Mouse (Mus musculus) hindbrain, embryonic 12.5 days (tissue): ENCODE measurements around the gene Lpin2. TPM values are rescaled to one million over a fixed set of nuclear protein-coding genes. Genes with fewer than 3 reads are reported as not detected.

Source experiments
- ATAC-seq: fragments of 200-750 bp; cut with Nextera tagmentation; 2 replicates; pipeline ENCODE4 v1.8.0; 2017; ENCODE audit warnings: moderate TSS enrichment; ENCODE audit not compliant: low FRiP score
- H3K27ac ChIP-seq: fragments of 300-500 bp; sonication (generic); 2 replicates; pipeline ENCODE4 v1.5.1; 2016; ENCODE audit warnings: mild to moderate bottlenecking
- H3K27me3 ChIP-seq: fragments of 300-500 bp; sonication (generic); 2 replicates; pipeline ENCODE4 v1.6.1; 2016; ENCODE audit warnings: mild to moderate bottlenecking
- H3K36me3 ChIP-seq: fragments of 300-500 bp; sonication (generic); 2 replicates; pipeline ENCODE4 v1.6.1; 2016; ENCODE audit warnings: mild to moderate bottlenecking
- H3K4me1 ChIP-seq: fragments of 300-500 bp; sonication (generic); 2 replicates; pipeline ENCODE4 v1.6.1; 2016
- H3K4me2 ChIP-seq: fragments of 300-500 bp; sonication (generic); replicated peaks from 2 replicates; pipeline ENCODE4 v1.6.1; 2016; ENCODE audit warnings: mild to moderate bottlenecking
- H3K4me3 ChIP-seq: fragments of 300-500 bp; sonication (generic); 2 replicates; pipeline ENCODE4 v1.5.1; 2016; ENCODE audit warnings: mild to moderate bottlenecking
- H3K9ac ChIP-seq: fragments of 300-500 bp; sonication (generic); 2 replicates; pipeline ENCODE4 v1.6.1; 2016; ENCODE audit warnings: mild to moderate bottlenecking, moderate library complexity
- H3K9me3 ChIP-seq: fragments of 300-500 bp; sonication (generic); replicated peaks from 2 replicates; pipeline ENCODE4 v1.6.1; 2016; ENCODE audit warnings: mild to moderate bottlenecking
- WGBS: fragments of 180-500 bp; shearing (Covaris S2); methylation state at CpG from one replicate; pipeline ENCODE4 v1.1.7; 2016; 5-methylcytosine and 5-hydroxymethylcytosine counted together
- polyA plus RNA-seq: library from polyadenylated mRNA; unstranded; fragments of >200 nt; fragmentation: Nextera tagmentation; extraction: Ambion mirVana; gene quantifications from 2 replicates; pipeline ENCODE4 v1.2.1, GENCODE M21; 2016

Gene Lpin2
- 42.8 and 43.1 TPM in 2 replicates for polyA plus RNA-seq

DNA sequence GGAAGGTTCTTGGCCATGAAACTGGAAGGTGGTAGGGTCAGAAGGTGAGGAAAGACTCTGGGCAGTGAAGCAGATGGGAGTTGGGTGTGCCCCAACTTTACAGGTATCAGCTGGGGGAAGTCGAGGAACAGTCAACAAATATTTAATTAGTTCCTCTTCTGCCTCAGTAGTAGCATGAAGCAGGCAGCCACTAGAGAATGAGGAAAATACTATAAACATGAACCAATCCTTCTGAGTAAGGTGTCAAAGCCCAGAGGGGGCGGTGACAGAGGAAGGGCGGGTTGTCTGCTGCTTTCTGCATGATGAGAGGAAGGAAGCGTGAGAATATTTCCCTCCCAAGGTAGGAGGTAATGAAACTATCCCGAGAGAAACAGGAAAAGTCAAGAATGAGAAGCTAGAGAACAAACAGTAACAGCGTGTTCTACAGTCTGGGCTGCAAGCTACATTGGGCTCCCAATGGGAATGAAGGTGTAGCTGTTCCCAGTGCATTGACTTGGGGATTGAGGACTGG lies at the start of gene Lpin2:
TSS of gene Lpin2 (plus strand) at position 350 of the 511 bp plus-strand sequence.
- Histone ChIP-seq H3K9me3 (no peaks in the 10 kb centered on the region), H3K36me3 (no peaks in the 10 kb centered on the region), H3K27ac (peak within 1 kb of the TSS; percentile 92), H3K4me2 (peak within 1 kb of the TSS; percentile 75), H3K4me1 (peaks cover 23% of the 10 kb centered on the region), H3K4me3 (peak within 1 kb of the TSS; percentile 93), H3K27me3 (0 out of 2 replicates have a peak, but pooled peaks cover 3% of the 10 kb centered on the region), H3K9ac (peak within 1 kb of the TSS; percentile 93)
- WGBS, result 20% methylated on average over 6 of the region's 6 CpGs
- ATAC-seq, result no peak

DNA sequence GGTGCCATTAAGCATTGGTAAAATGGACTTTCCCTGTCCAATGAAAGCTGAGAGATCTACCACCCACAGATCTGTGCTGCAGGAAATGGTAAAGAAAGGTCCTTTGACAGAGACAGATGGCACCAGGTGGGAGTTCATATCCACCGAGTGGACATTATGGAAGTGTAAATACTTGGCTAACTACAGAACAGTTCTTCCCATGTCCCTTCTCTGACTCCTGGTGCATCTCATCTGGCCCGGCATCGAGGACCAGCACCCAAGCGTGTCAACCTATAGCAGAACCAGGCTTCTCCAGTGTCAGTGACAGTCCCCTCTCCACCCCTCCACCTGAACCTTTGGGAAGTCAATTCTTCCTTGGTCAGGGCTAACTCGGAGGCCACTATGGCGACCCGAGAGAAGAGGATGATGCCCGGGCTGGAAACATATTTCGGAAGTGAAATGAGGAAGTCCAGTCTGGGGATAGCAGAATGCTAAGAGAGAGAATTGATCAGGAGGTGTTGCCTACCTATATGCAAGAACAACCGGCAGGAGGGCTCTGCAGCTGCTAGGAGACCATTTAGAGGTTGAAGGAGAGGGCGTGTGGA lies 49.4 kb upstream of the Lpin2 start:
- WGBS, result 92% methylated on average over 11 of the region's 11 CpGs
- H3K27ac ChIP-seq, result no peak overlapping the region

GRCm38 (mm10) chr17:71134441-71134955 lies 47.9 kb upstream of the Lpin2 start:
- no peak overlapping the region for H3K4me2 ChIP-seq
- no peaks in the 10 kb centered on the region for H3K9me3 ChIP-seq
- no peak for ATAC-seq
- no peak overlapping the region for H3K27ac ChIP-seq
- H3K4me3 ChIP-seq, result no peak overlapping the region
- no peaks in the 10 kb centered on the region for H3K36me3 ChIP-seq
- H3K9ac ChIP-seq, result no peak overlapping the region
- 96% methylated on average over 3 of the region's 3 CpGs for WGBS
- H3K4me1 ChIP-seq, result peaks cover 6% of the 10 kb centered on the region
- H3K27me3 ChIP-seq, result no peaks in the 10 kb centered on the region

More for the DNA sequence above, 49.4 kb upstream of the Lpin2 start:
- ATAC-seq, result no peak
- no peak overlapping the region for H3K4me2 ChIP-seq
- H3K4me1 ChIP-seq, result peaks cover 9% of the 10 kb centered on the region
- no peaks in the 10 kb centered on the region for H3K27me3 ChIP-seq
- no peak overlapping the region for H3K4me3 ChIP-seq
- no peaks in the 10 kb centered on the region for H3K36me3 ChIP-seq
- H3K9me3 ChIP-seq, result no peaks in the 10 kb centered on the region
- no peak overlapping the region for H3K9ac ChIP-seq

- H3K4me3 ChIP-seq, result no peak overlapping the region
- no peaks in the 10 kb centered on the region for H3K9me3 ChIP-seq
- H3K4me1 ChIP-seq, result peaks cover under 1% of the 10 kb centered on the region; the same call in 1 of the 2 replicates
- H3K36me3 ChIP-seq, result no peaks in the 10 kb centered on the region
- WGBS, result 74% methylated on average over 5 of the region's 5 CpGs
- ATAC-seq, result no peak
- H3K4me2 ChIP-seq, result no peak overlapping the region
- H3K9ac ChIP-seq, result no peak overlapping the region
- no peak overlapping the region for H3K27ac ChIP-seq
- no peaks in the 10 kb centered on the region for H3K27me3 ChIP-seq
Measured at GRCm38 (mm10) chr17:71135108-71135507, 47.3 kb upstream of the Lpin2 start.

DNA sequence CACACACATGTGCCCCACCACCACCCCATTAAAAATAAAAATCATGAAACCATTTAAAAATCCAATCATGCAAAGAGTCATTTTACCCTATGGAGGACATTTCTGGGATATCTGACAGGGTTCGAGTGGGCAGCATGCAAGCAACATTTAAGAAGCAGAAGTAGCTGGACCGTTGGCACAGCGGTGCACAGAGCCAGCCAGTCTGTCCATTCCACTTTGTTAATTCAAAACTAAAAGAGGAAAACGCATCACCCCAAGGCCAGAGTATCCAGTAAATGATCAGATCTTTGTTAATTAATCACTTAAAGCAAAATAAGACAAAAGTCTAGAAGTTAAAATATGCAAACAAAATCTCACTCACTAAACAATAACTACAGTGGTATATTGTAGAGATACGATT lies 46.5 kb upstream of the Lpin2 start:
- no peaks in the 10 kb centered on the region for H3K36me3 ChIP-seq
- no peak overlapping the region for H3K27ac ChIP-seq
- no peaks in the 10 kb centered on the region for H3K27me3 ChIP-seq
- WGBS, result 92% methylated on average over 5 of the region's 5 CpGs
- H3K4me3 ChIP-seq, result no peak overlapping the region
- H3K4me2 ChIP-seq, result no peak overlapping the region
- H3K4me1 ChIP-seq, result no peaks in the 10 kb centered on the region
- no peak for ATAC-seq
- H3K9me3 ChIP-seq, result no peaks in the 10 kb centered on the region
- no peak overlapping the region for H3K9ac ChIP-seq

GRCm38 (mm10) chr17:71136384-71137333 lies 45.7 kb upstream of the Lpin2 start:
- 88% methylated on average over 16 of the region's 16 CpGs for WGBS
- H3K4me2 ChIP-seq, result no peak overlapping the region
- no peaks in the 10 kb centered on the region for H3K36me3 ChIP-seq
- no peak overlapping the region for H3K9ac ChIP-seq
- H3K4me3 ChIP-seq, result no peak overlapping the region
- H3K4me1 ChIP-seq, result no peaks in the 10 kb centered on the region
- no peaks in the 10 kb centered on the region for H3K27me3 ChIP-seq
- H3K9me3 ChIP-seq, result no peaks in the 10 kb centered on the region
- no peak overlapping the region for H3K27ac ChIP-seq
- no peak for ATAC-seq

GRCm38 (mm10) chr17:71137334-71137721 lies 45.0 kb upstream of the Lpin2 start:
- Histone ChIP-seq H3K9me3 (no peaks in the 10 kb centered on the region), H3K27ac (no peak overlapping the region), H3K36me3 (no peaks in the 10 kb centered on the region), H3K27me3 (no peaks in the 10 kb centered on the region), H3K4me3 (no peak overlapping the region), H3K9ac (no peak overlapping the region), H3K4me2 (no peak overlapping the region), H3K4me1 (no peaks in the 10 kb centered on the region)
- ATAC-seq, result no peak
- WGBS, result 88% methylated on average over 2 of the region's 2 CpGs

DNA sequence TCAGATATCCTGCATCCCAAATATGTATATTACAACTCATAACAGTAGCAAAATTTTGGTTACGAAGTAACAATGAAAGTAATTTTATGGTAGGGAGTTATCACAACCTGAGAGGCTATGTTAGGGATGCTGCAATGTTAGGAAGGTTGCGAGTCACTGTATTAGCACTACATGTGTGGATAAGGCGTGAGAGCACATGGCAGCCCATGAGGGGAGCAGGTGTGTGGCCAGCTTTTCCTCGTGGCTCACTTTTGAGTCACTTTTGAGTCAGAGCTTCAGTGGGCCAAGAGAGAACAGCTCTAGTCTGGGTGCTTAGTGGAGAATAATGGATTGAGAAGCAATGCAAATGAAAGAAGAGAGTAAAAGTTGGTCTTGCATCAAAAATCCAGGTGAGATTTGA lies 40.3 kb upstream of the Lpin2 start:
- no peak for ATAC-seq
- Histone ChIP-seq H3K4me3 (no peak overlapping the region), H3K27ac (no peak overlapping the region), H3K9me3 (no peaks in the 10 kb centered on the region), H3K4me1 (no peaks in the 10 kb centered on the region), H3K27me3 (no peaks in the 10 kb centered on the region), H3K36me3 (no peaks in the 10 kb centered on the region), H3K4me2 (no peak overlapping the region), H3K9ac (no peak overlapping the region)
- WGBS, result 85% methylated on average over 4 of the region's 4 CpGs

GRCm38 (mm10) chr17:71143155-71143554 lies 39.2 kb upstream of the Lpin2 start:
- Histone ChIP-seq H3K9me3 (no peaks in the 10 kb centered on the region), H3K4me1 (no peaks in the 10 kb centered on the region), H3K36me3 (no peaks in the 10 kb centered on the region), H3K27ac (no peak overlapping the region), H3K4me3 (no peak overlapping the region), H3K27me3 (no peaks in the 10 kb centered on the region), H3K9ac (no peak overlapping the region), H3K4me2 (no peak overlapping the region)
- no peak for ATAC-seq
- 84% methylated on average over 4 of the region's 4 CpGs for WGBS

- H3K9me3 ChIP-seq, result no peaks in the 10 kb centered on the region
- no peak overlapping the region for H3K4me2 ChIP-seq
- H3K4me3 ChIP-seq, result no peak overlapping the region
- H3K27ac ChIP-seq, result no peak overlapping the region
- ATAC-seq, result no peak
- no peak overlapping the region for H3K9ac ChIP-seq
- H3K4me1 ChIP-seq, result no peaks in the 10 kb centered on the region
- 86% methylated on average over 19 of the region's 19 CpGs for WGBS
- H3K27me3 ChIP-seq, result no peaks in the 10 kb centered on the region
- H3K36me3 ChIP-seq, result no peaks in the 10 kb centered on the region
Measured at GRCm38 (mm10) chr17:71144322-71145116, 37.8 kb upstream of the Lpin2 start.

DNA sequence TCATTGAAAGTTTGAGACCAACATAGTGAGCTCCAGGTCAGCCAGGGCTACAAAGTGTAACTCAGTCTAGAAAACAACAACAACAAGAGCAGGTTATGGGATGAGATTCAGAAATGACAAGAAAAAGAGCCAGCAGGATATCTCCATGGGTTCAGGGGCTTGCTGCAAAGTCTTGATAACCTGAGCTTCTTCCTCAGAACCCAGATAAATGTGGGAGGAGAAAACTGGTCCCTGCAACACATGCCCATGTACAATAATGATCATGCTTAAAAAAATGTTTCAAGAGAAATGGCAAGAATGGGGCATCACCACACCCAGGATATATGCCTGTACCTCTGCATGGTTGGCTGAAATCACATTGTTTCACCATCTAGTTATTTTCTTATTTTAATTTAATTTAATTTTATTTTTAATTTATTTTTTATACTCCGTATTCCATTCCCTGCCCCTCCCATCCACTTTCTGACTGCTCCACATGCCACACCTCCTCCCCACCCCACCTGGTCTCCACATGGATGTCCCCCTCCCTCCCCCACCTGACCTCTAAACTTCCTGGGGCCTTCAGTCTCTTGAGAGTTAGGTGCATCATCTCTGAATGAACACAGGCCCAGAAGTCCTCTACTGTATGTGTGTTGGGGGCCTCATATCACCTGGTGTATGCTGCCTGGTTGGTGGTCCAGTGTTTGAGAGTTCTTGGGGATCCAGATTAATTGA lies 37.0 kb upstream of the Lpin2 start:
- no peaks in the 10 kb centered on the region for H3K4me1 ChIP-seq
- WGBS, result 95% methylated on average over 1 of the region's 1 CpGs
- no peak for ATAC-seq
- no peak overlapping the region for H3K4me3 ChIP-seq
- H3K4me2 ChIP-seq, result no peak overlapping the region
- no peaks in the 10 kb centered on the region for H3K36me3 ChIP-seq
- H3K27me3 ChIP-seq, result no peaks in the 10 kb centered on the region
- no peaks in the 10 kb centered on the region for H3K9me3 ChIP-seq
- H3K9ac ChIP-seq, result no peak overlapping the region
- H3K27ac ChIP-seq, result no peak overlapping the region
